In the genomic region with DNA sequence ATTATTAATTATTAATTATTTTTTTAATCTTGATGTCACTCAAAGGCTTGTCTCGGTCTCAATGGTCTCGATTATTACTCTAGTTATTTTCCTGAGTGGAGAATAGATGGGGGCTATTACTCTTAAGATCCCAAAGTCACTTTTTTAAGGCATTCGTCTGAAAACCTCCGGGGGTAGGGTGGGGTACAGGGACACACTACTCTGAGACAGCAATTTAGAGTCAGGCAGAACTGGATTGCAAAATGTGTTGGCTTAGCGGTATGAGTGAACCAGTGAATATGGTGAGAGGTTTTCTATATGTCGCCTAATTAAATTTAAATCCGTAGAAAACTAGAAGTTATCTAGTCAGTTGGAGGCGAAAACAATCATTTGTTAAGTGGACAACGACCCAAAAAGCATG, we compare ENCODE assay signal across 8 mouse cellular contexts. TPM values are rescaled to one million over a fixed set of nuclear protein-coding genes. Genes with fewer than 3 reads are reported as not detected.
A peak's percentile ranks its signal among the peaks of the same experiment; 100 is the strongest.
DNase-seq lines count a peak whose midpoint lies in the region; ATAC-seq lines count a peak whose summit lies in the region.

No protein-coding gene starts in this region.

- DNase-seq in kidney, postnatal 10 days, result no peak
- peak; percentile 14 for DNase-seq in MN1 (ENCODE audit: low spot score)
- no peak for DNase-seq in limb, embryonic 10.5 days (ENCODE audit: low spot score)
- no peak for DNase-seq in testis, postnatal 14 days (ENCODE audit: low spot score)

- ATAC-seq in kidney, embryonic 14.5 days (ENCODE audit: low FRiP score, low TSS enrichment), result no peak
- no peak for ATAC-seq in embryonic facial prominence, embryonic 15.5 days (ENCODE audit: insufficient number of reproducible peaks, low FRiP score, low TSS enrichment, low read depth)
- no peak for ATAC-seq in neural tube, embryonic 12.5 days (ENCODE audit: low FRiP score, low read depth)
- no peak for ATAC-seq in granulocyte monocyte progenitor cell, adult 5-6 weeks (replicated peaks; ENCODE audit: poor library complexity, severe bottlenecking)

- H3K4me3 ChIP-seq in kidney, embryonic 14.5 days (ENCODE audit: low read length), result peak overlapping the region; percentile 92
- peak overlapping the region; percentile 96 for H3K4me3 ChIP-seq in embryonic facial prominence, embryonic 15.5 days (replicated peaks)
- H3K4me3 ChIP-seq in limb, embryonic 10.5 days, result peak overlapping the region; percentile 91
- peak overlapping the region; percentile 91 for H3K4me3 ChIP-seq in neural tube, embryonic 12.5 days

- H3K4me1 ChIP-seq in kidney, embryonic 14.5 days (ENCODE audit: control insufficient read depth, insufficient read depth, low read length), result no peaks in the 10 kb centered on the region
- H3K4me1 ChIP-seq in embryonic facial prominence, embryonic 15.5 days, result peaks cover 5% of the 10 kb centered on the region
- H3K4me1 ChIP-seq in limb, embryonic 10.5 days, result peaks cover 11% of the 10 kb centered on the region
- H3K4me1 ChIP-seq in neural tube, embryonic 12.5 days, result peaks cover 7% of the 10 kb centered on the region; the same call in 1 of the 2 replicates

- H3K27me3 ChIP-seq in kidney, embryonic 14.5 days (ENCODE audit: control insufficient read depth, insufficient read depth, low read length), result no peaks in the 10 kb centered on the region
- no peaks in the 10 kb centered on the region for H3K27me3 ChIP-seq in embryonic facial prominence, embryonic 15.5 days
- H3K27me3 ChIP-seq in limb, embryonic 10.5 days (ENCODE audit: low read depth, poor library complexity, severe bottlenecking), result no peaks in the 10 kb centered on the region
- no peaks in the 10 kb centered on the region for H3K27me3 ChIP-seq in neural tube, embryonic 12.5 days (replicated peaks)

- 9% methylated on average over 9 of the region's 9 CpGs for WGBS in kidney, embryonic 14.5 days
- 10% methylated on average over 9 of the region's 9 CpGs for WGBS in embryonic facial prominence, embryonic 15.5 days
- WGBS in limb, embryonic 10.5 days, result 16% methylated on average over 9 of the region's 9 CpGs
- WGBS in neural tube, embryonic 12.5 days, result 16% methylated on average over 9 of the region's 9 CpGs

- peak overlapping the region; percentile 74 for H3K4me2 ChIP-seq in kidney, embryonic 14.5 days (replicated peaks; ENCODE audit: low read depth, low read length)
- peak overlapping the region; percentile 65 for H3K4me2 ChIP-seq in embryonic facial prominence, embryonic 15.5 days (replicated peaks)
- peak overlapping the region; percentile 63 for H3K4me2 ChIP-seq in neural tube, embryonic 12.5 days (replicated peaks)

- H3K27ac ChIP-seq in kidney, embryonic 14.5 days (ENCODE audit: low read depth, low read length), result peak overlapping the region; percentile 99; the same call in 1 of the 2 replicates
- H3K27ac ChIP-seq in embryonic facial prominence, embryonic 15.5 days (replicated peaks), result no peak overlapping the region; the same call in 1 of the 2 replicates
- 0 out of 2 replicates have a peak overlapping the region, but pooled peaks have one; percentile 97 for H3K27ac ChIP-seq in limb, embryonic 10.5 days
- no peak overlapping the region for H3K27ac ChIP-seq in neural tube, embryonic 12.5 days

- H3K9ac ChIP-seq in kidney, embryonic 14.5 days (ENCODE audit: low read depth, low read length), result peak overlapping the region; percentile 94
- peak overlapping the region; percentile 93 for H3K9ac ChIP-seq in embryonic facial prominence, embryonic 15.5 days
- peak overlapping the region; percentile 93 for H3K9ac ChIP-seq in neural tube, embryonic 12.5 days

- H3K9me3 ChIP-seq in kidney, embryonic 14.5 days (ENCODE audit: control insufficient read depth, low read length), result no peaks in the 10 kb centered on the region
- H3K9me3 ChIP-seq in embryonic facial prominence, embryonic 15.5 days (replicated peaks), result no peaks in the 10 kb centered on the region
- no peaks in the 10 kb centered on the region for H3K9me3 ChIP-seq in limb, embryonic 10.5 days (replicated peaks)
- no peaks in the 10 kb centered on the region for H3K9me3 ChIP-seq in neural tube, embryonic 12.5 days

- H3K36me3 ChIP-seq in kidney, embryonic 14.5 days (ENCODE audit: control insufficient read depth, insufficient read depth, low read length), result peaks cover 12% of the 10 kb centered on the region
- H3K36me3 ChIP-seq in embryonic facial prominence, embryonic 15.5 days, result peaks cover 9% of the 10 kb centered on the region
- peaks cover 10% of the 10 kb centered on the region for H3K36me3 ChIP-seq in limb, embryonic 10.5 days
- H3K36me3 ChIP-seq in neural tube, embryonic 12.5 days, result peaks cover 4% of the 10 kb centered on the region; the same call in 1 of the 2 replicates

RNA-seq across cellular contexts. Expression of gene Wdr12, which starts 0.4 kb away (rescaled TPM):
- 68.3 and 69.5 TPM in 2 replicates for polyA plus RNA-seq in kidney, embryonic 14.5 days (2014; fragmentation: Nextera tagmentation; extraction: Ambion mirVana)
- polyA plus RNA-seq in embryonic facial prominence, embryonic 15.5 days (2015; fragmentation: Nextera tagmentation; extraction: Ambion mirVana), result 39.6 and 41.1 TPM in 2 replicates
- 60.4 and 73.0 TPM in 2 replicates for polyA plus RNA-seq in limb, embryonic 10.5 days (2016; fragmentation: Nextera tagmentation; extraction: Ambion mirVana)
- 42.0 and 47.1 TPM in 2 replicates for polyA plus RNA-seq in neural tube, embryonic 12.5 days (2016; fragmentation: Nextera tagmentation; extraction: Ambion mirVana)
- total RNA-seq in granulocyte monocyte progenitor cell, adult 5-6 weeks (2014; fragmentation: Nextera tagmentation), result 66.8 and 67.0 TPM in 2 replicates
- 95.6 and 116 TPM in 2 replicates for total RNA-seq in granulocyte monocyte progenitor cell, adult 5-6 weeks (2017)

RNA-seq across cellular contexts. Expression of gene Carf, which starts 0.8 kb away (rescaled TPM):
- 6.1 and 9.3 TPM in 2 replicates for polyA plus RNA-seq in kidney, embryonic 14.5 days (2014; fragmentation: Nextera tagmentation; extraction: Ambion mirVana)
- polyA plus RNA-seq in embryonic facial prominence, embryonic 15.5 days (2015; fragmentation: Nextera tagmentation; extraction: Ambion mirVana), result 6.2 and 7.4 TPM in 2 replicates
- polyA plus RNA-seq in limb, embryonic 10.5 days (2016; fragmentation: Nextera tagmentation; extraction: Ambion mirVana), result 4.3 and 6.3 TPM in 2 replicates
- polyA plus RNA-seq in neural tube, embryonic 12.5 days (2016; fragmentation: Nextera tagmentation; extraction: Ambion mirVana), result 7.0 and 7.1 TPM in 2 replicates
- total RNA-seq in granulocyte monocyte progenitor cell, adult 5-6 weeks (2014; fragmentation: Nextera tagmentation), result 10.8 and 14.1 TPM in 2 replicates
- total RNA-seq in granulocyte monocyte progenitor cell, adult 5-6 weeks (2017), result 5.3 and 13.6 TPM in 2 replicates

RNA-seq across cellular contexts. Expression of gene Ica1l, which starts 55.9 kb away (rescaled TPM):
- polyA plus RNA-seq in kidney, embryonic 14.5 days (2014; fragmentation: Nextera tagmentation; extraction: Ambion mirVana), result 1.8 and 2.3 TPM in 2 replicates
- polyA plus RNA-seq in embryonic facial prominence, embryonic 15.5 days (2015; fragmentation: Nextera tagmentation; extraction: Ambion mirVana), result 1.4 and 1.5 TPM in 2 replicates
- 0.36 and 1.2 TPM in 2 replicates for polyA plus RNA-seq in limb, embryonic 10.5 days (2016; fragmentation: Nextera tagmentation; extraction: Ambion mirVana)
- 14.0 and 15.9 TPM in 2 replicates for polyA plus RNA-seq in neural tube, embryonic 12.5 days (2016; fragmentation: Nextera tagmentation; extraction: Ambion mirVana)
- total RNA-seq in granulocyte monocyte progenitor cell, adult 5-6 weeks (2014; fragmentation: Nextera tagmentation), result not detected in 2 replicates
- total RNA-seq in granulocyte monocyte progenitor cell, adult 5-6 weeks (2017), result 0.10 and 0.86 TPM in 2 replicates

Comparison
In these comparisons a context has a peak if more than half of its experiments do, and no peak if none do; other contexts are left out.
1. H3K27ac ChIP-seq: peak in kidney, embryonic 14.5 days (single experiment) and limb, embryonic 10.5 days (single experiment); none in embryonic facial prominence, embryonic 15.5 days (single experiment) and neural tube, embryonic 12.5 days (single experiment).
2. Peak in every context shown above with its lines, with median percentiles within 50 percentile points of each other: H3K4me2 ChIP-seq, H3K4me3 ChIP-seq and H3K9ac ChIP-seq.